Mouse (Mus musculus): ENCODE measurements around the gene Ube2h. TPM values are rescaled to one million over a fixed set of nuclear protein-coding genes. Genes with fewer than 3 reads are reported as not detected.

Ube2h gene
- total RNA-seq, 2 experiments from 2014 or later: 77.0 to 77.5 TPM

Small RNA genes within 50 kb of the gene (microRNA-seq; reads per million reads assigned to microRNA genes)
- gene Mir182 (28.8 to 38.4 reads per million in 2 experiments), gene Mir183 (23.9 to 43.9 reads per million in 2 experiments), gene Mir96 (0.69 to 0.82 reads per million in 2 experiments)

Other genes with a start within 250 kb of the Ube2h start
- 10 to 100 TPM; 22.9 to 24.5 TPM for gene Zc3hc1, start 86.5 kb upstream of the Ube2h start, total RNA-seq (2021)
- gene Klhdc10, start 97.3 kb upstream of the Ube2h start, total RNA-seq (2021): 10 to 100 TPM; 74.4 to 75.9 TPM
- gene Tmem209, start 205.2 kb upstream of the Ube2h start, total RNA-seq (2021): 10 to 100 TPM; 18.0 to 20.2 TPM
- under 1 TPM in 1 of 2 experiments, not detected in 1; 0.52 TPM for gene Ssmem1, start 205.3 kb upstream of the Ube2h start, total RNA-seq (2021)
- 1 to 10 TPM; 1.2 to 1.4 TPM for gene Cpa2, start 237.0 kb upstream of the Ube2h start, total RNA-seq (2021)